Mouse (Mus musculus) forebrain, embryonic 11.5 days (tissue): ENCODE results near the gene Samd14. TPM values are rescaled to one million over a fixed set of nuclear protein-coding genes. Genes with fewer than 3 reads are reported as not detected.
A peak's percentile ranks its signal among the peaks of the same experiment; 100 is the strongest.

Experiments used
- ATAC-seq: fragments of 200-750 bp; cut with Nextera tagmentation; replicated peaks from 2 replicates; pipeline ENCODE4 v1.8.0; 2017; ENCODE audit warnings: moderate TSS enrichment; ENCODE audit not compliant: low FRiP score
- DNase-seq: peaks from one replicate; pipeline ENCODE4 v3.0.0-alpha.2; 2017; ENCODE audit warnings: low spot score
- H3K27ac ChIP-seq: fragments of 300-500 bp; sonication (generic); 2 replicates; pipeline ENCODE4 v1.5.1; 2014; ENCODE audit warnings: low read depth, low read length
- H3K27me3 ChIP-seq: fragments of 300-500 bp; sonication (generic); 2 replicates; pipeline ENCODE4 v1.6.1; 2014; ENCODE audit warnings: mild to moderate bottlenecking, low read length, mixed read lengths; ENCODE audit not compliant: control insufficient read depth, insufficient read depth
- H3K36me3 ChIP-seq: fragments of 300-500 bp; sonication (generic); 2 replicates; pipeline ENCODE4 v1.6.1; 2014; ENCODE audit warnings: mild to moderate bottlenecking, low read length, moderate library complexity, mixed read lengths; ENCODE audit not compliant: control insufficient read depth, insufficient read depth
- H3K4me1 ChIP-seq: fragments of 300-500 bp; sonication (generic); replicated peaks from 2 replicates; pipeline ENCODE4 v1.6.1; 2014; ENCODE audit warnings: low read length, mixed read lengths; ENCODE audit not compliant: control insufficient read depth, insufficient read depth
- H3K4me2 ChIP-seq: fragments of 300-500 bp; sonication (generic); 2 replicates; pipeline ENCODE4 v1.6.1; 2014; ENCODE audit warnings: low read depth, mild to moderate bottlenecking, low read length, moderate library complexity, mixed read lengths; ENCODE audit not compliant: severe bottlenecking
- H3K4me3 ChIP-seq: fragments of 300-500 bp; sonication (generic); 2 replicates; pipeline ENCODE4 v1.5.1; 2014; ENCODE audit warnings: low read depth, low read length
- H3K9ac ChIP-seq: fragments of 300-500 bp; sonication (generic); 2 replicates; pipeline ENCODE4 v1.6.1; 2014; ENCODE audit warnings: low read length
- H3K9me3 ChIP-seq: fragments of 300-500 bp; sonication (generic); 2 replicates; pipeline ENCODE4 v1.6.1; 2016; ENCODE audit warnings: low read length, mixed read lengths; ENCODE audit not compliant: control insufficient read depth
- WGBS: fragments of 180-500 bp; shearing (Covaris S2); extraction: QIAGEN DNeasy Blood & Tissue Kit; methylation state at CpG from one replicate; pipeline ENCODE4 v1.1.7; 2014; 5-methylcytosine and 5-hydroxymethylcytosine counted together
- polyA plus RNA-seq: library from polyadenylated mRNA; unstranded; fragments of >200 nt; fragmentation: Nextera tagmentation; extraction: Ambion mirVana; gene quantifications from 2 replicates; pipeline ENCODE4 v1.2.1, GENCODE M21; 2014

Gene Samd14
- polyA plus RNA-seq, 1 experiment from 2014 or later = 56.8 TPM

GRCm38 (mm10) chr11:95046980-95047680 is 37.5 kb downstream of the Samd14 start:
- no peaks in the 10 kb centered on the region for H3K36me3 ChIP-seq
- H3K4me3 ChIP-seq = no peak overlapping the region
- no peaks in the 10 kb centered on the region for H3K4me1 ChIP-seq
- H3K27me3 ChIP-seq = no peaks in the 10 kb centered on the region
- DNase-seq (peak; percentile 79), ATAC-seq (peak; percentile 42; the same call in 1 of the 2 replicates)
- WGBS = 57% methylated on average over 9 of the region's 9 CpGs
- no peak overlapping the region for H3K9ac ChIP-seq
- H3K4me2 ChIP-seq = no peak overlapping the region
- H3K27ac ChIP-seq = no peak overlapping the region
- no peaks in the 10 kb centered on the region for H3K9me3 ChIP-seq

GRCm38 (mm10) chr11:95053062-95053461 is 43.4 kb downstream of the Samd14 start:
- H3K27ac ChIP-seq = no peak overlapping the region
- no peak overlapping the region for H3K4me2 ChIP-seq
- H3K9me3 ChIP-seq = no peaks in the 10 kb centered on the region
- H3K36me3 ChIP-seq = no peaks in the 10 kb centered on the region
- H3K4me1 ChIP-seq = peaks cover 4% of the 10 kb centered on the region; the same call in 1 of the 2 replicates
- H3K27me3 ChIP-seq = no peaks in the 10 kb centered on the region; the same call in 1 of the 2 replicates
- no peak overlapping the region for H3K4me3 ChIP-seq
- 87% methylated on average over 9 of the region's 9 CpGs for WGBS
- DNase-seq = no peak
- ATAC-seq = no peak
- H3K9ac ChIP-seq = no peak overlapping the region

- WGBS = 13% methylated on average over 19 of the region's 19 CpGs
- peak; percentile 51; the same call in 1 of the 2 replicates for ATAC-seq
- peak overlapping the region; percentile 12; the same call in 1 of the 2 replicates for H3K9ac ChIP-seq
- H3K27ac ChIP-seq = no peak overlapping the region
- no peaks in the 10 kb centered on the region for H3K36me3 ChIP-seq
- H3K27me3 ChIP-seq = no peaks in the 10 kb centered on the region; the same call in 1 of the 2 replicates
- peak; percentile 61 for DNase-seq
- H3K9me3 ChIP-seq = no peaks in the 10 kb centered on the region
- H3K4me2 ChIP-seq = peak overlapping the region; percentile 49
- H3K4me3 ChIP-seq = peak overlapping the region; percentile 14; the same call in 1 of the 2 replicates
- H3K4me1 ChIP-seq = peaks cover 4% of the 10 kb centered on the region; the same call in 1 of the 2 replicates
Measured at GRCm38 (mm10) chr11:95056768-95057501, 47.3 kb downstream of the Samd14 start.

GRCm38 (mm10) chr11:95069226-95069957 is 59.7 kb downstream of the Samd14 start:
- H3K9me3 ChIP-seq = no peaks in the 10 kb centered on the region
- WGBS = 85% methylated on average over 10 of the region's 10 CpGs
- no peak overlapping the region for H3K4me3 ChIP-seq
- H3K4me2 ChIP-seq = no peak overlapping the region
- no peak for DNase-seq
- no peaks in the 10 kb centered on the region for H3K36me3 ChIP-seq
- ATAC-seq = no peak
- H3K4me1 ChIP-seq = no peaks in the 10 kb centered on the region
- H3K27ac ChIP-seq = no peak overlapping the region
- H3K9ac ChIP-seq = no peak overlapping the region
- peaks cover 2% of the 10 kb centered on the region; the same call in 1 of the 2 replicates for H3K27me3 ChIP-seq

- Histone ChIP-seq H3K27ac (no peak overlapping the region), H3K36me3 (no peaks in the 10 kb centered on the region), H3K4me1 (peaks cover 5% of the 10 kb centered on the region; the same call in 1 of the 2 replicates), H3K27me3 (peaks cover 6% of the 10 kb centered on the region; the same call in 1 of the 2 replicates), H3K4me2 (no peak overlapping the region), H3K9me3 (no peaks in the 10 kb centered on the region), H3K9ac (no peak overlapping the region), H3K4me3 (no peak overlapping the region)
- DNase-seq (no peak), ATAC-seq (no peak)
- WGBS = 69% methylated on average over 8 of the region's 8 CpGs
Measured at GRCm38 (mm10) chr11:95070140-95071107, 60.7 kb downstream of the Samd14 start.

GRCm38 (mm10) chr11:95071266-95071665 is 61.6 kb downstream of the Samd14 start:
- Histone ChIP-seq H3K4me3 (no peak overlapping the region), H3K27ac (no peak overlapping the region), H3K4me1 (peaks cover 9% of the 10 kb centered on the region; the same call in 1 of the 2 replicates), H3K36me3 (no peaks in the 10 kb centered on the region), H3K9me3 (no peaks in the 10 kb centered on the region), H3K9ac (no peak overlapping the region), H3K27me3 (peaks cover 12% of the 10 kb centered on the region; the same call in 1 of the 2 replicates), H3K4me2 (no peak overlapping the region)
- DNase-seq (no peak), ATAC-seq (no peak)
- WGBS = 60% methylated on average over 7 of the region's 7 CpGs

- H3K9me3 ChIP-seq = no peaks in the 10 kb centered on the region
Measured at GRCm38 (mm10) chr11:95072136-95072535, 62.5 kb downstream of the Samd14 start.

More at GRCm38 (mm10) chr11:95072136-95072535, 62.5 kb downstream of the Samd14 start:
- H3K27ac ChIP-seq = no peak overlapping the region
- H3K4me2 ChIP-seq = no peak overlapping the region
- peaks cover 9% of the 10 kb centered on the region; the same call in 1 of the 2 replicates for H3K4me1 ChIP-seq
- no peaks in the 10 kb centered on the region for H3K36me3 ChIP-seq
- ATAC-seq (no peak), DNase-seq (no peak)
- no peak overlapping the region for H3K9ac ChIP-seq
- peaks cover 15% of the 10 kb centered on the region; the same call in 1 of the 2 replicates for H3K27me3 ChIP-seq
- no peak overlapping the region for H3K4me3 ChIP-seq
- 67% methylated on average over 8 of the region's 8 CpGs for WGBS
